Mouse (Mus musculus) forebrain, embryonic 14.5 days (tissue): Measurements from ENCODE around the gene Abca7. TPM values are rescaled to one million over a fixed set of nuclear protein-coding genes. Genes with fewer than 3 reads are reported as not detected.

Experiments
- ATAC-seq: fragments of 200-750 bp; cut with Nextera tagmentation; 2 replicates; pipeline ENCODE4 v1.8.0; 2017; ENCODE audit warnings: mild to moderate bottlenecking, moderate library complexity
- DNase-seq: peaks from one replicate; pipeline ENCODE4 v3.0.0-alpha.2; 2015; ENCODE audit warnings: low spot score
- H3K27ac ChIP-seq: fragments of 300-500 bp; sonication (generic); 2 replicates; pipeline ENCODE4 v1.5.1; 2014; ENCODE audit warnings: low read depth, mild to moderate bottlenecking, control low read depth, low read length, moderate library complexity
- H3K27me3 ChIP-seq: fragments of 300-500 bp; sonication (generic); replicated peaks from 2 replicates; pipeline ENCODE4 v1.6.1; 2014; ENCODE audit warnings: low read length, control low read depth, mixed read lengths; ENCODE audit not compliant: control insufficient read depth, insufficient read depth
- H3K36me3 ChIP-seq: fragments of 300-500 bp; sonication (generic); 2 replicates; pipeline ENCODE4 v1.6.1; 2014; ENCODE audit warnings: low read length, control low read depth; ENCODE audit not compliant: control insufficient read depth, insufficient read depth
- H3K4me1 ChIP-seq: fragments of 300-500 bp; sonication (generic); 2 replicates; pipeline ENCODE4 v1.6.1; 2014; ENCODE audit warnings: antibody characterized with exemption, low read length, control low read depth; ENCODE audit not compliant: control insufficient read depth, insufficient read depth
- H3K4me2 ChIP-seq: fragments of 300-500 bp; sonication (generic); 2 replicates; pipeline ENCODE4 v1.6.1; 2014; ENCODE audit warnings: mild to moderate bottlenecking, control low read depth, low read length
- H3K4me3 ChIP-seq: fragments of 300-500 bp; sonication (generic); 2 replicates; pipeline ENCODE4 v1.5.1; 2014; ENCODE audit warnings: low read depth, low read length, control low read depth
- H3K9ac ChIP-seq: fragments of 300-500 bp; sonication (generic); 2 replicates; pipeline ENCODE4 v1.6.1; 2014; ENCODE audit warnings: mild to moderate bottlenecking, low read length, control low read depth, moderate library complexity
- H3K9me3 ChIP-seq: fragments of 300-500 bp; sonication (generic); replicated peaks from 2 replicates; pipeline ENCODE4 v1.6.1; 2016; ENCODE audit warnings: low read length, control low read depth, mixed read lengths; ENCODE audit not compliant: control insufficient read depth
- WGBS: fragments of 180-500 bp; shearing (Covaris S2); extraction: QIAGEN DNeasy Blood & Tissue Kit; methylation state at CpG from one replicate; pipeline ENCODE4 v1.1.7; 2014; 5-methylcytosine and 5-hydroxymethylcytosine counted together
- polyA plus RNA-seq: library from polyadenylated mRNA; unstranded; fragments of >200 nt; fragmentation: Nextera tagmentation; extraction: Ambion mirVana; gene quantifications from 2 replicates; pipeline ENCODE4 v1.2.1, GENCODE M21; 2014

Gene Abca7
- polyA plus RNA-seq, 1 experiment from 2014 or later = 2.1 TPM

GRCm38 (mm10) chr10:79986232-79986878 lies 9.9 kb upstream of the Abca7 start:
- no peak for DNase-seq
- ATAC-seq = no peak

GRCm38 (mm10) chr10:79986963-79987362 lies 9.3 kb upstream of the Abca7 start:
- no peaks in the 10 kb centered on the region for H3K36me3 ChIP-seq
- peak overlapping the region; percentile 24; the same call in 1 of the 2 replicates for H3K4me2 ChIP-seq
- H3K27me3 ChIP-seq = peaks cover 38% of the 10 kb centered on the region
- H3K9ac ChIP-seq = no peak overlapping the region
- peak; percentile 76 for DNase-seq
- peaks cover 6% of the 10 kb centered on the region; the same call in 1 of the 2 replicates for H3K9me3 ChIP-seq
- no peak overlapping the region for H3K4me3 ChIP-seq
- H3K27ac ChIP-seq = no peak overlapping the region
- peaks cover 22% of the 10 kb centered on the region for H3K4me1 ChIP-seq
- 5% methylated on average over 11 of the region's 11 CpGs for WGBS
- ATAC-seq = no peak

More at GRCm38 (mm10) chr10:79986232-79986878, 9.9 kb upstream of the Abca7 start:
- WGBS = 53% methylated on average over 6 of the region's 6 CpGs
- peaks cover 22% of the 10 kb centered on the region for H3K4me1 ChIP-seq
- H3K27me3 ChIP-seq = peaks cover 38% of the 10 kb centered on the region
- peak overlapping the region; percentile 95; the same call in 1 of the 2 replicates for H3K27ac ChIP-seq
- H3K4me3 ChIP-seq = peak overlapping the region; percentile 73
- H3K9ac ChIP-seq = peak overlapping the region; percentile 75; the same call in 1 of the 2 replicates
- peak overlapping the region; percentile 95 for H3K4me2 ChIP-seq
- peaks cover 2% of the 10 kb centered on the region; the same call in 1 of the 2 replicates for H3K9me3 ChIP-seq
- H3K36me3 ChIP-seq = 0 out of 2 replicates have a peak, but pooled peaks cover 3% of the 10 kb centered on the region

GRCm38 (mm10) chr10:79987771-79988505 lies 8.4 kb upstream of the Abca7 start:
- Histone ChIP-seq H3K27ac (no peak overlapping the region), H3K9me3 (peaks cover 6% of the 10 kb centered on the region; the same call in 1 of the 2 replicates), H3K36me3 (no peaks in the 10 kb centered on the region), H3K9ac (peak overlapping the region; percentile 52), H3K4me1 (peaks cover 16% of the 10 kb centered on the region), H3K4me3 (peak overlapping the region; percentile 33), H3K27me3 (peaks cover 38% of the 10 kb centered on the region), H3K4me2 (peak overlapping the region; percentile 49)
- WGBS = 13% methylated on average over 27 of the region's 27 CpGs
- ATAC-seq (no peak), DNase-seq (no peak)

- peak within 1 kb of the TSS; percentile 49 for H3K4me2 ChIP-seq
- H3K36me3 ChIP-seq = no peaks in the 10 kb centered on the region
- ATAC-seq (no peak), DNase-seq (no peak)
- peak within 1 kb of the TSS; percentile 52 for H3K9ac ChIP-seq
- H3K27ac ChIP-seq = no peak within 1 kb of the TSS
- H3K9me3 ChIP-seq = peaks cover 6% of the 10 kb centered on the region; the same call in 1 of the 2 replicates
- 1% methylated on average over 58 of the region's 59 CpGs for WGBS
- H3K27me3 ChIP-seq = peaks cover 38% of the 10 kb centered on the region
- peak within 1 kb of the TSS; percentile 33 for H3K4me3 ChIP-seq
- peaks cover 9% of the 10 kb centered on the region for H3K4me1 ChIP-seq
Measured at GRCm38 (mm10) chr10:79988506-79989271, 7.6 kb upstream of the Abca7 start, which contains the start of gene Cnn2. Gene Cnn2, plus strand, starts transcription at chr10:79988584.

- H3K27me3 ChIP-seq = peaks cover 38% of the 10 kb centered on the region
- peak overlapping the region; percentile 49; the same call in 1 of the 2 replicates for H3K4me2 ChIP-seq
- no peak overlapping the region; the same call in 1 of the 2 replicates for H3K9ac ChIP-seq
- peaks cover 6% of the 10 kb centered on the region; the same call in 1 of the 2 replicates for H3K9me3 ChIP-seq
- H3K4me1 ChIP-seq = peaks cover 9% of the 10 kb centered on the region
- DNase-seq = no peak
- H3K4me3 ChIP-seq = 0 out of 2 replicates have a peak overlapping the region, but pooled peaks have one; percentile 33
- no peak overlapping the region for H3K27ac ChIP-seq
- WGBS = 31% methylated on average over 8 of the region's 8 CpGs
- no peaks in the 10 kb centered on the region for H3K36me3 ChIP-seq
- no peak for ATAC-seq
Measured at GRCm38 (mm10) chr10:79989272-79989786, 7.0 kb upstream of the Abca7 start.

GRCm38 (mm10) chr10:79989870-79990269 lies 6.4 kb upstream of the Abca7 start:
- no peak for DNase-seq
- H3K27me3 ChIP-seq = peaks cover 38% of the 10 kb centered on the region
- H3K4me3 ChIP-seq = no peak overlapping the region
- H3K36me3 ChIP-seq = no peaks in the 10 kb centered on the region
- no peak overlapping the region; the same call in 1 of the 2 replicates for H3K4me2 ChIP-seq
- no peak overlapping the region for H3K9ac ChIP-seq
- no peak overlapping the region for H3K27ac ChIP-seq
- H3K4me1 ChIP-seq = peaks cover 9% of the 10 kb centered on the region
- ATAC-seq = no peak
- 18% methylated on average over 15 of the region's 15 CpGs for WGBS
- H3K9me3 ChIP-seq = peaks cover 6% of the 10 kb centered on the region; the same call in 1 of the 2 replicates

GRCm38 (mm10) chr10:79991099-79991498 lies 5.2 kb upstream of the Abca7 start:
- no peaks in the 10 kb centered on the region for H3K36me3 ChIP-seq
- H3K4me1 ChIP-seq = peaks cover 6% of the 10 kb centered on the region
- WGBS = 64% methylated on average over 12 of the region's 12 CpGs
- H3K27ac ChIP-seq = no peak overlapping the region
- no peak overlapping the region for H3K4me3 ChIP-seq
- H3K9ac ChIP-seq = no peak overlapping the region
- H3K9me3 ChIP-seq = peaks cover 6% of the 10 kb centered on the region; the same call in 1 of the 2 replicates
- DNase-seq (no peak), ATAC-seq (no peak)
- H3K4me2 ChIP-seq = no peak overlapping the region
- H3K27me3 ChIP-seq = peaks cover 38% of the 10 kb centered on the region

- H3K9me3 ChIP-seq = peaks cover 6% of the 10 kb centered on the region; the same call in 1 of the 2 replicates
- no peak for ATAC-seq
- H3K27ac ChIP-seq = no peak overlapping the region
- H3K36me3 ChIP-seq = no peaks in the 10 kb centered on the region
- H3K4me3 ChIP-seq = no peak overlapping the region
- H3K27me3 ChIP-seq = peaks cover 38% of the 10 kb centered on the region
- no peak overlapping the region for H3K9ac ChIP-seq
- peaks cover 2% of the 10 kb centered on the region; the same call in 1 of the 2 replicates for H3K4me1 ChIP-seq
- no peak overlapping the region for H3K4me2 ChIP-seq
- DNase-seq = no peak
- WGBS = 87% methylated on average over 6 of the region's 6 CpGs
Measured at GRCm38 (mm10) chr10:79991548-79991947, 4.7 kb upstream of the Abca7 start.
